Mouse (Mus musculus) kidney, adult 8-10 months (tissue): ENCODE data around the gene Capn7.

ENCODE experiments used
- DNase-seq, 2 experiments: peaks; one replicate each; pipeline ENCODE4 v3.0.0; 2022

The Capn7 gene

GRCm38 (mm10) chr14:31336369-31337155 lies at the start of gene Capn7:
Gene Capn7 (plus strand): TSS chr14:31336638.
- DNase-seq = peak; percentile 97 to 98

DNA sequence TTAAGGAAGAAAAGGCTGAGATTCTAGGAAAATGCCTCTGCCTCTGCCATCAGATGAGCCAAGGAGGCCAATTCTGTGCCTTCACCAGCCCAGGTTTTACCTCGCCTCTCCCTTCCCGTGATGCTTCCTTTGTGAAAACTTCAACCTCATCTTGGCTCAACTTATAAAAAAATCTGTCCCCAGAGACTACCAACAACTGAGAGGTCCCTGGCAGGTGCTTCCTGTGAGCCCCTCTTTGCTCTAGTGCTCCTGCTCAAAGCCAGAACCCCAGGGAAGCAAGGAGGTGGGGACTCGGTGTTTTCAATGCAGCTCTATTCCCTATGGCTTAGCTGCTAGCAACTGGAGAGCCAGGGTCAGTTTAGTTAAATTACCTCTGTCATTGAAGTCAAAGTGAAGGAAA lies 23.2 kb upstream of the Capn7 start:
- DNase-seq = no peak

DNA sequence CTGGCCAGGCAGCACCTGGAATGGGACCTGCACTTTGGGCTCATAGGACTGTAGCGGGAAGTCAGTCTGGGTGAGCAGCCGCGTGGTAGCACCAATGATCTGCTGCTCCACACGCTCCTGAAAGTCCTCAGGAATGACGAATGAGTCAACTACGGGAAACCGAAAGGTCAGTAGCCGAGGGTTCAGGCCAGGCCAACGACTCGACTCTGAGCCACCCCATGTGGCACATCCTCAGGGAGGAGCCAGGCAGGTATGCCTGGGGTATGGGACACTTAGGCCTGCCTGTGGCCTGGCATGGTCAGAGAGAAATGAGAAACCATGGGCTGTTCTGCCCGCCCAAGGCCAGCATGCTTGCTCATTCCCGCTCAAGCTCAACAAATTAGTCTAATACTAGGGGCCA lies 19.8 kb upstream of the Capn7 start:
- DNase-seq = no peak

DNA sequence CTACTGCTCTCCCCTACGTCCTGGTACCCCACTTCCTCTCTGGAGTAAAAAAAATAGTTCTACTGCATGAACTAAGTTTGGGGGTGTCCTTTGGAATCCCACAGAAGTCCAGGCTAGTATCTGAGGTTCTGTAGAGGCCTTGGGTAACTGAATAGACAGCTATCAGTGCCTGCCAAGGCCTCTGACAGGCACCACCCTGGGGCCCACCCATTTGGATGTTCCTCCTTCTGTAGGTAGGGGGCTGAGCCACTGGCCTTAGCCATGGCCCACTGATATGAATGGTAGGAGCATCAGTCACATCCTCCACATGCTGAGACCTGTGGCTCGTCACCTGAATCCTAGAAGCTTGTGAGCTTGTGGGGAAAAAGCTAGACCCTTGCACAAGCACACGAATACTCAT lies 18.7 kb upstream of the Capn7 start:
- no peak for DNase-seq

DNA sequence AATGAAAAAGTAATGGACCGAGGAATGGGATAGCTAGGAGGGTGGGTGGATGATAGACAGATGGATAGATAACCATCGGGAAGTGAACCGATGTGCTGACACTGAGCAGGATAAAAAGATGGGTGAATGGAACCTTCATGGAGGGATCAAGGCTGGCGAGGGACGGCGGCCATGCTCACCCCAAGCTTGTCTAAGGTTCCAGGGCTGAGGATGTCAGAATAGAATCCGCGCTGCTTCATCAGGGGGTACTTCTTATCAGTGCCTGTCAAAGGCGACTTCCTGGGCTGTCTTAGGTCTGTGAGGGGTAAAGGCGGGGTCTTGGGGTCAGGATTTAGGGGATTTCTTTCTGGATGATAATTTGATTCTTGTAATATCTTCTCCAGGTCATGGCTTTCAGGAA lies 16.9 kb upstream of the Capn7 start:
- DNase-seq = no peak

- no peak for DNase-seq
These were observed 15.3 kb upstream of the Capn7 start for GRCm38 (mm10) chr14:31321181-31321580.

- DNase-seq = no peak
These were observed 14.2 kb upstream of the Capn7 start for GRCm38 (mm10) chr14:31322191-31322590.

- DNase-seq = peak; percentile 15 to 24
These were observed 13.2 kb upstream of the Capn7 start for GRCm38 (mm10) chr14:31323189-31323588.

GRCm38 (mm10) chr14:31323849-31324792 lies 12.3 kb upstream of the Capn7 start, which contains the start of gene Dnah1:
Gene Dnah1 (minus strand): TSS chr14:31323896.
- peak; percentile 11 to 50 for DNase-seq

GRCm38 (mm10) chr14:31324851-31325250 lies 11.6 kb upstream of the Capn7 start:
- no peak for DNase-seq

- DNase-seq = no peak
These were observed 10.9 kb upstream of the Capn7 start for GRCm38 (mm10) chr14:31325551-31325950.

- no peak for DNase-seq
These were observed 9.7 kb upstream of the Capn7 start for GRCm38 (mm10) chr14:31326770-31327169.

DNA sequence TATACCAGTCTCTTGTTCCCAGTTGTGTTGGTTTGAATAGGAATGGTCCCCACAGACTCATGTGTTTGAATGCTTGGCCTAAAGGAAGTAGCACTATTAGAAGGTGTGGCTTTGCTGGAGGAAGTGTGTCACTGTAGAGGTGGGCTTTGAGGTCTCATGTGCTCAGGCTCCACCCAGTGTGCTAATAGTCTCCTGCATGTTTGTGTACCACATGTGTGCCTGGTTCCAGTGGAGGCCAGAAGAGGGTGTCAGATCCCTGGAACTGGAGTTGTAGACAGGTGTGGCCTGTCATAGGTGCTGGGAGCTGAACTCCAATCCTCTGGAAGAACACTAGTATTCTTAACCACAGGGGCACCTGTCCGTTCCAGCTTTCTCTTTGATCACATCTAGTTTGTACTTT lies 9.2 kb upstream of the Capn7 start:
- no peak for DNase-seq

GRCm38 (mm10) chr14:31327681-31328080 lies 8.8 kb upstream of the Capn7 start:
- DNase-seq = no peak

DNA sequence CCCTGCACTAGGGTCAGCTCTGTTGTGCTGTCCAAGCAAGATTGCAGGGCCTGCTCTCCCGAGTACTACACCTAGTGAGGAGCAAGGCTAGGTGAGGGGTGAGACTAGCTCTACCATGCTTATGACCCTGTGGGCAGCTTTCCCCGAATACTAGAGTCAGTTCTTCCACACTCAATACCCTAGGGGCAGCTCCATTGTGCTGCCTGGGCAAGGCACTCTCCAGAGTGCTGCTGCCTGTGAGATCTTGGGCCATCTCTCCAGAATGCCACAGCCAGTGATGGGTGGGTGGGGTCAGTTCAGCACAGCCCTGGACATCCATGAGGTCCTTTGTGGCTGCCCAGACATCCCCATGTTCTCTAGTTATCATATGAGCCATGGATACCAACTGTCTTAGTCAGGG lies 6.7 kb upstream of the Capn7 start:
- DNase-seq = no peak

- DNase-seq = no peak
These were observed 5.5 kb upstream of the Capn7 start for GRCm38 (mm10) chr14:31330957-31331356.

GRCm38 (mm10) chr14:31335765-31336164 lies 673 bp upstream of the Capn7 start:
- DNase-seq = no peak

DNA sequence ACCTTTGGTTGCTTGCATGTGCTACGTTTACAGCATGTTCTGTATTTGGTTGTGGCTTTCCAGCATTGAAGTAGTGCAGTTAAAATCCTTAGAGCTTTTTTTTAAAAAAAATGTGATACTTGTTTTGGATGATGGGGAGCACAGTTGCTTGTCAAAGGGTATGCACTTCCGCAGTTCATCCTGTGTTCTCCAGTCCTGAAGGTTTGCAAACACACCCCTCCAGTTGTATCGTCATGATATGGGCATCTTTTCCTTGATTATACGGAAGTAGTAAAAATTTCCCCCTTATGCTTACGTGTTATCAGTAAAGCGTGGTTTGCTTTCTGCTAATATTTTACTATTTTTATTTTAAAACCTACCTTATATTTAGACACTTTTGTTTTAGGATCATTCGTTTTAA lies 968 bp downstream of the Capn7 start:
- no peak for DNase-seq

- no peak for DNase-seq
These were observed 1.5 kb downstream of the Capn7 start for GRCm38 (mm10) chr14:31337947-31338346.

- DNase-seq = no peak
These were observed 6.8 kb downstream of the Capn7 start for GRCm38 (mm10) chr14:31343241-31343640.

DNA sequence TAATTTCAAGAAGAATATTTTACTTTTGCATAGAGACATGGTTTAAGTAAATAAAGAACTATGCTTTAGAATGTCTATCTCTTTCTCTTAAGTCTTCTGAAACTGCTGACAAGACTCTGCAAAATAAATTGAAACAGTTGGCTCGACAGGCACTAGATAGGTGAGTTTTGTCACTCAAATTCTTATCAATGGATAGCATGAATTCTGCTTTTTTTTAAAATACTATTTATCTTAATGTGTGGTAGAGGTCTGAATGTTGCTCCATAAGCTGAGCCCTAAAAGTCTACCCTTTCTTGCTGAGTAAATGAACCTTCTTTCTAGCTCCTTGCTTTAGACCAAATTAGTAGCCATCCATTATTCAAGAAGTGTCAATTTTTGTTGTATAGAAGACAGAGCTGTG lies 8.9 kb downstream of the Capn7 start:
- DNase-seq = no peak

DNA sequence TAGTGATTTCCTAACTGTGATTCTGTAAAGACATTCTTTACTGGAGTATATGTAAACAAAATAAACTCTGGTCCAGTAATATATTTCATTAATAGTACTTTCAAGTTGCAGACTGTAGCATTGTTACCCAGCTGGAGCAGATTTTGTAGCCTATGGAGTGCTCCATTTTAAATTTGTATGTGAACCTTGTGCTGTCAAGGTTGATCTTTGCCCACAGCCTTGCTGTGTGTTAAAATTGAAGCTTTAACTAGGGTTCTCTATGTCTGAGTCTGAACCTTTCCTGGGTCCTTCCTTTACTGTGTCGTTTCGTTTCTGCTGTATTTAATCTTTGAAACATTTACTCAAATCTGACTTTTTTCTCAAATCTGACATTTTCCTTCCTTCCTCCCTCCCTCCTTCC lies 25.8 kb downstream of the Capn7 start:
- no peak for DNase-seq

DNA sequence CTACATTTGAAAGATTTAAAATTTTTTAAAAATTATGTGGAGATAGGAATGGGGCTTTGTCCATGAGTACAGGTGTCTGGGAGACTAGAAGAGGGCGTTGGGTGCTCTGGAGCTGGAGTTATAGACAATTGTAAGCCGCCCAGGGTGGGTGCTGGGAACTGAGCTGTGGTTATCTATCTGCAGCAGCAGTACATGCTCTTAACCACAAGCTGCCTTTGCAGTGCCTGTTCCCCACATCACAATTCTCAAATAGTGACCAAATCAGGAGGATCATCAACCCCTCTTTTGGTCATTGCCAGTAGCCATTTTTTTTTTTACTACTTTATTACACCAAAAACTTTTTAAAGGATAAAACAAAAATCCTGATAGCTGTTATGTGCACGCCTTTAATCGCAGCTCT lies 28.2 kb downstream of the Capn7 start:
- DNase-seq = no peak

GRCm38 (mm10) chr14:31365350-31365749 lies 28.9 kb downstream of the Capn7 start:
- peak in 1 of 2 experiments; percentile 78 for DNase-seq
